ENCODE assay signal across 8 mouse cellular contexts in genomic region chr7:128297291-128297616, GRCm38 (mm10). TPM values are rescaled to one million over a fixed set of nuclear protein-coding genes. Genes with fewer than 3 reads are reported as not detected.
A peak's percentile ranks its signal among the peaks of the same experiment; 100 is the strongest.
DNase-seq lines count a peak whose midpoint lies in the region; ATAC-seq and TF ChIP-seq lines count a peak whose summit lies in the region.

No protein-coding gene starts in this region.

- H3K9me3 ChIP-seq in heart, embryonic 13.5 days = no peaks in the 10 kb centered on the region
- no peaks in the 10 kb centered on the region for H3K9me3 ChIP-seq in ES-Bruce4 (replicated peaks; ENCODE audit: control insufficient read depth, insufficient read depth, low read length, poor library complexity, severe bottlenecking)
- no peaks in the 10 kb centered on the region for H3K9me3 ChIP-seq in forebrain, postnatal 0 days (ENCODE audit: low read length)

- no peak for TF ChIP-seq POLR2A in ES-Bruce4 (IDR thresholded peaks at IDR 0.05; ENCODE audit: insufficient read depth, low read length)

- peaks cover 15% of the 10 kb centered on the region; the same call in 1 of the 2 replicates for H3K36me3 ChIP-seq in heart, embryonic 13.5 days
- no peaks in the 10 kb centered on the region for H3K36me3 ChIP-seq in ES-Bruce4 (ENCODE audit: control insufficient read depth, insufficient read depth, low read length, poor library complexity, severe bottlenecking)
- H3K36me3 ChIP-seq in forebrain, postnatal 0 days (ENCODE audit: insufficient read depth) = 0 out of 2 replicates have a peak, but pooled peaks cover 3% of the 10 kb centered on the region
- H3K36me3 ChIP-seq in macrophage (ENCODE audit: inconsistent target) = peaks cover 6% of the 10 kb centered on the region; the same call in 1 of the 2 replicates

- H3K27me3 ChIP-seq in heart, embryonic 13.5 days (replicated peaks) = no peaks in the 10 kb centered on the region
- no peaks in the 10 kb centered on the region for H3K27me3 ChIP-seq in ES-Bruce4 (ENCODE audit: control insufficient read depth, insufficient read depth, low read length, poor library complexity, severe bottlenecking)
- H3K27me3 ChIP-seq in forebrain, postnatal 0 days (ENCODE audit: insufficient read depth, low read length) = no peaks in the 10 kb centered on the region

- no peak for ATAC-seq in heart, embryonic 13.5 days (ENCODE audit: extremely low read depth, insufficient number of reproducible peaks, low FRiP score, low TSS enrichment)
- ATAC-seq in forebrain, postnatal 0 days = no peak

- H3K4me3 ChIP-seq in heart, embryonic 13.5 days = peak overlapping the region; percentile 76
- H3K4me3 ChIP-seq in ES-Bruce4 (ENCODE audit: low read depth, low read length) (peak overlapping the region; percentile 87), macrophage (ENCODE audit: inconsistent target) (peak overlapping the region; percentile 60)
- peak overlapping the region; percentile 77 for H3K4me3 ChIP-seq in forebrain, postnatal 0 days (ENCODE audit: low read depth, low read length)

- H3K4me1 ChIP-seq in heart, embryonic 13.5 days = peaks cover 18% of the 10 kb centered on the region
- no peaks in the 10 kb centered on the region for H3K4me1 ChIP-seq in ES-Bruce4 (ENCODE audit: control insufficient read depth, insufficient read depth, low read length)
- H3K4me1 ChIP-seq in forebrain, postnatal 0 days (ENCODE audit: insufficient read depth) = peaks cover 11% of the 10 kb centered on the region

- no peaks in the 10 kb centered on the region; the same call in 1 of the 2 replicates for H3K79me2 ChIP-seq in macrophage (ENCODE audit: inconsistent target)

- peak overlapping the region; percentile 61 for H3K27ac ChIP-seq in heart, embryonic 13.5 days (replicated peaks)
- no peak overlapping the region for H3K27ac ChIP-seq in ES-Bruce4 (ENCODE audit: insufficient read depth, low read length)
- H3K27ac ChIP-seq in forebrain, postnatal 0 days (ENCODE audit: low read depth, low read length) = no peak overlapping the region
- H3K27ac ChIP-seq in macrophage = no peak overlapping the region

- TF ChIP-seq EP300 in ES-Bruce4 (IDR thresholded peaks at IDR 0.05; ENCODE audit: insufficient read depth, low read depth, low read length) = no peak

- TF ChIP-seq CTCF in ES-Bruce4 (IDR thresholded peaks at IDR 0.05; ENCODE audit: low read depth, low read length) = no peak
- no peak for TF ChIP-seq CTCF in forebrain, postnatal 0 days (IDR thresholded peaks at IDR 0.05; ENCODE audit: low read depth)

- peak overlapping the region; percentile 90 for H3K4me2 ChIP-seq in heart, embryonic 13.5 days
- peak overlapping the region; percentile 68 for H3K4me2 ChIP-seq in forebrain, postnatal 0 days (ENCODE audit: low read depth)

- WGBS in heart, embryonic 13.5 days = 37% methylated on average over 10 of the region's 10 CpGs
- 36% methylated on average over 10 of the region's 10 CpGs for WGBS in forebrain, postnatal 0 days
- WGBS in macrophage (ENCODE audit: missing documents) = 41% methylated on average over 10 of the region's 10 CpGs

- no peak for DNase-seq in heart, postnatal 4 days
- no peak for DNase-seq in forebrain, postnatal 0 days
- DNase-seq in cerebellum, postnatal 25 days = no peak
- no peak for DNase-seq in adrenal gland, postnatal 14 days
- no peak for DNase-seq in kidney, adult 18-20 months

- peak overlapping the region; percentile 87 for H3K9ac ChIP-seq in heart, embryonic 13.5 days
- H3K9ac ChIP-seq in ES-Bruce4 (ENCODE audit: low read depth, poor library complexity, severe bottlenecking) = peak overlapping the region; percentile 87
- peak overlapping the region; percentile 74 for H3K9ac ChIP-seq in forebrain, postnatal 0 days

RNA-seq across cellular contexts. Expression of gene BC017158, which starts 0.7 kb away (rescaled TPM):
- 16.6 and 17.3 TPM in 2 replicates for polyA plus RNA-seq in heart, embryonic 13.5 days (2015; fragmentation: Nextera tagmentation; extraction: Ambion mirVana)
- 10 to 100 TPM; 12.4 to 13.1 TPM for total RNA-seq in heart, postnatal 4 days (2021)
- polyA plus RNA-seq in ES-Bruce4 (2011; ENCODE audit: insufficient read depth, insufficient read length, low read depth, missing spikeins) = 7.5 and 9.3 TPM in 2 replicates
- 18.3 and 18.5 TPM in 2 replicates for total RNA-seq in forebrain, postnatal 0 days (2014; rRNA removed)
- polyA plus RNA-seq in forebrain, postnatal 0 days (2015; fragmentation: Nextera tagmentation; extraction: Ambion mirVana) = 10.6 and 14.4 TPM in 2 replicates
- total RNA-seq in macrophage (2018; cell fraction: chromatin; rRNA removed) = 10 to 100 TPM; 11.7 to 82.3 (median 46.5) TPM
- total RNA-seq in macrophage (2018; cell fraction: cytosol; rRNA removed) = 10 to 100 TPM; 10.7 to 20.7 (median 15.4) TPM
- total RNA-seq in macrophage (2018; cell fraction: nucleus; rRNA removed) = 10 to 100 TPM; 12.0 to 73.4 (median 31.1) TPM
- 16.5 to 20.1 TPM (median 18.5 TPM) in 3 replicates for polyA plus RNA-seq in macrophage (2018)
- 25.9 and 26.3 TPM in 2 replicates for total RNA-seq in adrenal gland, postnatal 14 days (2021)

RNA-seq across cellular contexts. Expression of gene Slc5a2, which starts 31.8 kb away (rescaled TPM):
- not detected in 2 replicates for polyA plus RNA-seq in heart, embryonic 13.5 days (2015; fragmentation: Nextera tagmentation; extraction: Ambion mirVana)
- not detected for total RNA-seq in heart, postnatal 4 days (2021)
- not detected in 2 replicates for polyA plus RNA-seq in ES-Bruce4 (2011; ENCODE audit: insufficient read depth, insufficient read length, low read depth, missing spikeins)
- total RNA-seq in forebrain, postnatal 0 days (2014; rRNA removed) = not detected in 2 replicates
- polyA plus RNA-seq in forebrain, postnatal 0 days (2015; fragmentation: Nextera tagmentation; extraction: Ambion mirVana) = 0.10 TPM in 1 of 2 replicates, not detected in the other
- not detected for total RNA-seq in macrophage (2018; cell fraction: chromatin; rRNA removed)
- total RNA-seq in macrophage (2018; cell fraction: cytosol; rRNA removed) = not detected
- total RNA-seq in macrophage (2018; cell fraction: nucleus; rRNA removed) = not detected
- 0.52 TPM in 1 of 3 replicates, not detected in the others for polyA plus RNA-seq in macrophage (2018)
- total RNA-seq in adrenal gland, postnatal 14 days (2021) = not detected in 2 replicates

RNA-seq across cellular contexts. Expression of gene Tgfb1i1, which starts 50.6 kb away (rescaled TPM):
- 165 and 177 TPM in 2 replicates for polyA plus RNA-seq in heart, embryonic 13.5 days (2015; fragmentation: Nextera tagmentation; extraction: Ambion mirVana)
- 100 to 1,000 TPM; 101 to 108 TPM for total RNA-seq in heart, postnatal 4 days (2021)
- 6.0 and 9.2 TPM in 2 replicates for polyA plus RNA-seq in ES-Bruce4 (2011; ENCODE audit: insufficient read depth, insufficient read length, low read depth, missing spikeins)
- 9.4 and 9.7 TPM in 2 replicates for total RNA-seq in forebrain, postnatal 0 days (2014; rRNA removed)
- polyA plus RNA-seq in forebrain, postnatal 0 days (2015; fragmentation: Nextera tagmentation; extraction: Ambion mirVana) = 18.5 and 22.1 TPM in 2 replicates
- total RNA-seq in macrophage (2018; cell fraction: chromatin; rRNA removed) = 10 to 100 TPM in 1 of 26 experiments, 1 to 10 TPM in 25; 1.5 to 11.5 (median 3.1) TPM
- under 1 TPM in 23 of 26 experiments, not detected in 3; 0.10 to 0.45 (median 0.21) TPM for total RNA-seq in macrophage (2018; cell fraction: cytosol; rRNA removed)
- total RNA-seq in macrophage (2018; cell fraction: nucleus; rRNA removed) = 1 to 10 TPM in 22 of 26 experiments, under 1 TPM in 4; 0.63 to 5.9 (median 1.9) TPM
- 0.26 to 0.36 TPM (median 0.30 TPM) in 3 replicates for polyA plus RNA-seq in macrophage (2018)
- 30.0 and 32.3 TPM in 2 replicates for total RNA-seq in adrenal gland, postnatal 14 days (2021)

RNA-seq across cellular contexts. Expression of gene 9130023H24Rik, which starts 59.4 kb away (rescaled TPM):
- 5.8 and 6.5 TPM in 2 replicates for polyA plus RNA-seq in heart, embryonic 13.5 days (2015; fragmentation: Nextera tagmentation; extraction: Ambion mirVana)
- 1 to 10 TPM; 5.3 to 6.8 TPM for total RNA-seq in heart, postnatal 4 days (2021)
- 1.3 and 1.5 TPM in 2 replicates for polyA plus RNA-seq in ES-Bruce4 (2011; ENCODE audit: insufficient read depth, insufficient read length, low read depth, missing spikeins)
- 5.2 and 6.7 TPM in 2 replicates for total RNA-seq in forebrain, postnatal 0 days (2014; rRNA removed)
- 3.9 and 4.6 TPM in 2 replicates for polyA plus RNA-seq in forebrain, postnatal 0 days (2015; fragmentation: Nextera tagmentation; extraction: Ambion mirVana)
- total RNA-seq in macrophage (2018; cell fraction: chromatin; rRNA removed) = 10 to 100 TPM in 12 of 26 experiments, 1 to 10 TPM in 14; 2.8 to 25.3 (median 9.7) TPM
- 10 to 100 TPM in 7 of 26 experiments, 1 to 10 TPM in 19; 3.1 to 12.8 (median 8.6) TPM for total RNA-seq in macrophage (2018; cell fraction: cytosol; rRNA removed)
- total RNA-seq in macrophage (2018; cell fraction: nucleus; rRNA removed) = 10 to 100 TPM in 18 of 26 experiments, 1 to 10 TPM in 8; 3.7 to 35.3 (median 14.8) TPM
- 5.0 to 5.9 TPM (median 5.6 TPM) in 3 replicates for polyA plus RNA-seq in macrophage (2018)
- 6.9 and 7.2 TPM in 2 replicates for total RNA-seq in adrenal gland, postnatal 14 days (2021)
